Mouse (Mus musculus) kidney, postnatal 4 days (tissue): ENCODE measurements at regions not wholly inside any gene's neighbourhood (a gene's known extent, or its start where the extent isn't known, plus 50 kb on each side); places are given as distances from the start of the nearest gene placed in this dataset.

Source experiments
- DNase-seq, 2 experiments: peaks; one replicate each; pipeline ENCODE4 v3.0.0; 2021; ENCODE audit warnings: mixed read lengths in 2 of 2

- no peak for DNase-seq
These were observed 1596.7 kb downstream of the D3Ertd751e start for GRCm38 (mm10) chr3:43339101-43339500.

GRCm38 (mm10) chr3:43342928-43343327 lies 1600.5 kb downstream of the D3Ertd751e start:
- peak in 1 of 2 experiments; percentile 2 for DNase-seq

DNA sequence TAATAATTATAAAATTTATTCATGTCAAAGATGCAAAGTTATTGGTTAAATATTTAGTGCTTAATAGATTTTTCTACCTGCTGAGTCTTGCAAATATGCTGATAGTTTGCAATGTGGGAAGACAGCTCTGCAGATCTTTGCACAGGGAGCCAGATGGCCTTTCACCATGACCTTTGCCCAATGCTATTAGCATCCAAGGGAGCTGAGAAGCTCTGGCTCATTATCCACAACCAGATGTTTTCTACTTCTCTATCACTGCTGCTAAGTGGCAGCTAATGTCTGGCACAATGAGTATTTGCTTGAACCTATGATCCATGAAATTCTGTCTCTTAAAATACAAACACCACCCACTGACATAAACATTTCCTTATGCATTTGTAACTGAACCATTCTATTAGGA lies 1610.4 kb downstream of the D3Ertd751e start:
- no peak for DNase-seq

DNA sequence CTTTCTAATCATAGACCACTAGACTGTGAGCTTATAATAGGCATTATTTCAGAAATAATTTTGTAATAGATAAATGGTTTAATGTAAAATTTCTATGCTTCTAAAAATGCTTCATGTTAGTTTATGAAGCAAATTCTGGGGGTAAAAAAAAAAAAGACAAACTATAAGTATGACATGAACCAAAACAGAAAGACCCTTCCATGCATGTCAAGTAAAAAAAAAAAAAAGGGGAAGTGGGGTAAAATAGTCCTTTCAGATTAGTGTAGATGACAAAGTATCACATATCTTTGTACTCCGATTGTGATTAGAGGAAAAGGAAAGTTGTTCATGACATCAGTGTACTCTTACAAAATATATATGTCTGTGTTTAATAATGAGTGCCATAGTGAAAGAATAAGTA lies 1616.1 kb downstream of the D3Ertd751e start:
- DNase-seq, result no peak

GRCm38 (mm10) chr3:43399893-43400292 lies 1657.5 kb downstream of the D3Ertd751e start:
- DNase-seq, result no peak

DNA sequence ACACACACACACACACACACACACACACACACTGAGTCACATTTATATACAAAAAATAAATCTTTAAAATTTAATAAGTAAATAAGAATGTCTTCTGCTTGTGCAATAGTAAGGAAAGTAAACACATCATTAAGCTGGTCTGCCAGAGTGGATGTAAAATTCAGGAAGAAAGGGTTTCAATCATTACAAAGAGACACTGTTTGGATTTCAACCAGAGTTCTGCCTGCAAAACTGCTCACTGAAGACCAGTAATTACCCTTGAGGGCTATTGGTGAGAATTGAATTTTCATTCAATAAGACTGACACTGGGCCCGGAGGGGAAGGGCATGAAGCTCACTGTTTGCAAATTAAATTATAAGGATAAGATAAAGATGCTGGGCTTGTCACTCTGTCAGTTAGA lies 1682.5 kb downstream of the D3Ertd751e start:
- DNase-seq, result no peak

DNA sequence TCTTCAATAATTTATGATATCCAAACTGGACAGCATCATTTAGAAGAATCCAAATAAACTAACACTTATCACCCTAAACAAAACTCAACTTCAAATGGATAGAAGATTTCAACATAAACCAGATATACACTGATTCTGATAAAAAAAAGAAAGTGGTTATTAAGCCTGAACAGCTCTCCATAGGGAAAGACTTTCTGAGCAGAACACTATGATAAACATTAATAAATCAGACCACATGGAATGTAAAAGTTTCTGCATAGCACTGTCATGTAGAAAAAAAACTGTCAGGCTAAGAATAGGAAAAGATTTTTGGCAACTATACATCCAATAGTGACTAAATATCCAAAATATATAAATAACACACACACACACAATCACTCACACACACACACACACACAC lies 1684.3 kb downstream of the D3Ertd751e start:
- no peak for DNase-seq

GRCm38 (mm10) chr3:43461541-43462109 lies 1719.2 kb downstream of the D3Ertd751e start:
- no peak for DNase-seq
